ENCODE assay signal across 10 mouse cellular contexts in genomic region chr11:75619133-75619532, GRCm38 (mm10). TPM values are rescaled to one million over a fixed set of nuclear protein-coding genes. Genes with fewer than 3 reads are reported as not detected.
DNase-seq lines count a peak whose midpoint lies in the region; ATAC-seq and TF ChIP-seq lines count a peak whose summit lies in the region.
"Had no signal": no experiment of that assay in that cellular context is flagged by ENCODE, and none has a peak within 500 bp of the region (broad histone marks: within the 10 kb centered on the region; RNA-seq: fewer than 3 reads in every experiment).

No protein-coding gene starts in this region.

- WGBS in intestine, postnatal 0 days: 86% methylated on average over 5 of the region's 5 CpGs
- 85% methylated on average over 5 of the region's 5 CpGs for WGBS in intestine, embryonic 15.5 days

- H3K79me2 ChIP-seq in MEL (ENCODE audit: control insufficient read depth, insufficient read depth, low read length, poor library complexity): no peaks in the 10 kb centered on the region

- TF ChIP-seq CTCF in intestine, postnatal 0 days (IDR thresholded peaks at IDR 0.05; ENCODE audit: low read depth): peak; percentile 63
- TF ChIP-seq CTCF in MEL (IDR thresholded peaks at IDR 0.05 in 2 of 3, conservative IDR thresholded peaks at IDR 0.05 in 1 of 3; ENCODE audit: control insufficient read depth in 1 of 3, insufficient read depth in 1 of 3, low read depth in 2 of 3, low read length in 3 of 3, poor library complexity in 1 of 3, severe bottlenecking in 1 of 3): peak; percentile 53 to 76 (median 61)

- H3K4me2 ChIP-seq in intestine, postnatal 0 days (replicated peaks; ENCODE audit: low read depth): no peak overlapping the region
- no peak overlapping the region for H3K4me2 ChIP-seq in intestine, embryonic 15.5 days (replicated peaks)
- H3K4me2 ChIP-seq: midbrain, embryonic 12.5 days had no signal

- no peak; the same call in 1 of the 2 replicates for TF ChIP-seq RAD21 in MEL (IDR thresholded peaks at IDR 0.05; ENCODE audit: low read depth, low read length)

- H3K36me3 ChIP-seq in intestine, postnatal 0 days (ENCODE audit: control insufficient read depth, insufficient read depth): peaks cover 57% of the 10 kb centered on the region
- H3K36me3 ChIP-seq in intestine, embryonic 15.5 days: peaks cover 44% of the 10 kb centered on the region
- peaks cover 12 to 20% of the 10 kb centered on the region in 2 experiments for H3K36me3 ChIP-seq in MEL (ENCODE audit: control insufficient read depth in 1 of 2, insufficient read depth in 2 of 2, low read length in 2 of 2)

- no peaks in the 10 kb centered on the region for H3K27me3 ChIP-seq in intestine, postnatal 0 days (replicated peaks; ENCODE audit: control insufficient read depth, insufficient read depth, low read length)
- H3K27me3 ChIP-seq in intestine, embryonic 15.5 days (replicated peaks): no peaks in the 10 kb centered on the region
- H3K27me3 ChIP-seq in MEL (ENCODE audit: control insufficient read depth in 1 of 2, insufficient read depth in 2 of 2, low read length in 2 of 2): no peaks in the 10 kb centered on the region
- H3K27me3 ChIP-seq: midbrain, embryonic 12.5 days had no signal

- H3K4me1 ChIP-seq in intestine, postnatal 0 days (replicated peaks; ENCODE audit: control insufficient read depth, insufficient read depth, low read length): no peaks in the 10 kb centered on the region
- H3K4me1 ChIP-seq in intestine, embryonic 15.5 days (replicated peaks): no peaks in the 10 kb centered on the region; the same call in 1 of the 2 replicates
- H3K4me1 ChIP-seq in MEL (ENCODE audit: control insufficient read depth in 1 of 2, insufficient read depth in 2 of 2, low read length in 2 of 2): peaks cover 15 to 17% of the 10 kb centered on the region in 2 experiments
- H3K4me1 ChIP-seq: forebrain, embryonic 10.5 days; midbrain, embryonic 12.5 days had no signal

- no peak overlapping the region for H3K9ac ChIP-seq in intestine, postnatal 0 days (ENCODE audit: low read depth, low read length)
- no peak overlapping the region for H3K9ac ChIP-seq in intestine, embryonic 15.5 days
- H3K9ac ChIP-seq in MEL (ENCODE audit: control insufficient read depth, low read depth, low read length, poor library complexity, severe bottlenecking): no peak overlapping the region
- H3K9ac ChIP-seq: midbrain, embryonic 12.5 days had no signal

- TF ChIP-seq EP300 in MEL (IDR thresholded peaks at IDR 0.05; ENCODE audit: low read depth in 1 of 2, low read length in 2 of 2): no peak

- no peak for ATAC-seq in intestine, postnatal 0 days
- ATAC-seq in intestine, embryonic 15.5 days: no peak

- peak; percentile 24 for DNase-seq in CD4-positive helper T cell, adult 2 months (ENCODE audit: low read depth, low spot score)
- peak; percentile 51 for DNase-seq in MEL (ENCODE audit: low read depth, low spot score)
- DNase-seq in lung, postnatal 14 days: peak; percentile 41
- no peak for DNase-seq in layer of hippocampus, adult 8-10 months (ENCODE audit: low spot score in 2 of 2)
- DNase-seq in left cerebral cortex, adult 18-20 months (ENCODE audit: low spot score in 2 of 2): no peak
- DNase-seq: kidney, postnatal 14 days had no signal

- no peak overlapping the region for H3K4me3 ChIP-seq in intestine, postnatal 0 days (ENCODE audit: low read depth, low read length)
- no peak overlapping the region for H3K4me3 ChIP-seq in intestine, embryonic 15.5 days (replicated peaks)
- no peak overlapping the region for H3K4me3 ChIP-seq in MEL (ENCODE audit: control insufficient read depth in 1 of 2, insufficient read depth in 1 of 2, low read depth in 2 of 2, low read length in 2 of 2)
- H3K4me3 ChIP-seq: forebrain, embryonic 10.5 days; midbrain, embryonic 12.5 days had no signal

- no peak overlapping the region for H3K27ac ChIP-seq in intestine, postnatal 0 days (ENCODE audit: low read depth, low read length)
- H3K27ac ChIP-seq in intestine, embryonic 15.5 days: no peak overlapping the region
- H3K27ac ChIP-seq in MEL (ENCODE audit: control insufficient read depth, low read depth, low read length): no peak overlapping the region
- H3K27ac ChIP-seq: forebrain, embryonic 10.5 days; midbrain, embryonic 12.5 days had no signal

- TF ChIP-seq POLR2A in MEL (IDR thresholded peaks at IDR 0.05; ENCODE audit: control insufficient read depth in 1 of 2, insufficient read depth in 1 of 2, low read depth in 1 of 2, low read length in 2 of 2, poor library complexity in 1 of 2): no peak

- no peaks in the 10 kb centered on the region for H3K9me3 ChIP-seq in intestine, postnatal 0 days (ENCODE audit: control insufficient read depth)
- no peaks in the 10 kb centered on the region for H3K9me3 ChIP-seq in intestine, embryonic 15.5 days
- no peaks in the 10 kb centered on the region for H3K9me3 ChIP-seq in MEL (replicated peaks; ENCODE audit: insufficient read depth, low read length)
- H3K9me3 ChIP-seq: forebrain, embryonic 10.5 days; midbrain, embryonic 12.5 days had no signal

TF ChIP-seq in MEL, 35 proteins besides CTCF, POLR2A, EP300 and RAD21:
- TF ChIP-seq SMC3 (IDR thresholded peaks at IDR 0.05; ENCODE audit: low read depth, low read length) (peak; percentile 44; the same call in 1 of the 2 replicates), ZKSCAN1 (IDR thresholded peaks at IDR 0.05; ENCODE audit: low read depth, low read length) (no peak)
TF ChIP-seq in MEL: peak in this region for 1.

RNA-seq across cellular contexts. Expression of gene Inpp5k, which starts 11.7 kb away (rescaled TPM):
- polyA plus RNA-seq in intestine, postnatal 0 days (2015; fragmentation: Nextera tagmentation; extraction: Ambion mirVana): 20.6 and 23.8 TPM in 2 replicates
- 17.6 and 19.4 TPM in 2 replicates for polyA plus RNA-seq in intestine, embryonic 15.5 days (2015; fragmentation: Nextera tagmentation; extraction: Ambion mirVana)
- 15.2 and 16.4 TPM in 2 replicates for total RNA-seq in MEL (2012; rRNA removed)
- 10 to 100 TPM in 1 of 2 experiments, not detected in 1; 28.7 TPM for polyA plus RNA-seq in MEL (2012; ENCODE audit: insufficient read depth in 1 of 2, insufficient read length in 2 of 2, low read depth in 1 of 2, low replicate concordance in 2 of 2, missing spikeins in 1 of 2)
- 10 to 100 TPM; 45.1 to 54.5 (median 50.2) TPM for total RNA-seq in layer of hippocampus, adult 8-10 months (2022)
- 10 to 100 TPM; 36.1 to 36.6 TPM for total RNA-seq in left cerebral cortex, adult 18-20 months (2021)

RNA-seq across cellular contexts. Expression of gene Myo1c, which starts 31.2 kb away (rescaled TPM):
- 27.7 and 28.3 TPM in 2 replicates for polyA plus RNA-seq in intestine, postnatal 0 days (2015; fragmentation: Nextera tagmentation; extraction: Ambion mirVana)
- 48.6 and 50.0 TPM in 2 replicates for polyA plus RNA-seq in intestine, embryonic 15.5 days (2015; fragmentation: Nextera tagmentation; extraction: Ambion mirVana)
- total RNA-seq in MEL (2012; rRNA removed): 27.0 and 33.2 TPM in 2 replicates
- polyA plus RNA-seq in MEL (2012; ENCODE audit: insufficient read depth in 1 of 2, insufficient read length in 2 of 2, low read depth in 1 of 2, low replicate concordance in 2 of 2, missing spikeins in 1 of 2): 10 to 100 TPM in 1 of 2 experiments, not detected in 1; 45.6 TPM
- total RNA-seq in layer of hippocampus, adult 8-10 months (2022): 10 to 100 TPM; 17.0 to 24.3 (median 20.5) TPM
- 10 to 100 TPM; 20.9 to 25.1 TPM for total RNA-seq in left cerebral cortex, adult 18-20 months (2021)

RNA-seq across cellular contexts. Expression of gene Pitpna, which starts 31.2 kb away (rescaled TPM):
- polyA plus RNA-seq in intestine, postnatal 0 days (2015; fragmentation: Nextera tagmentation; extraction: Ambion mirVana): 160 and 161 TPM in 2 replicates
- polyA plus RNA-seq in intestine, embryonic 15.5 days (2015; fragmentation: Nextera tagmentation; extraction: Ambion mirVana): 92.3 and 102 TPM in 2 replicates
- total RNA-seq in MEL (2012; rRNA removed): 67.8 and 73.1 TPM in 2 replicates
- 100 to 1,000 TPM; 194 to 709 TPM for polyA plus RNA-seq in MEL (2012; ENCODE audit: insufficient read depth in 1 of 2, insufficient read length in 2 of 2, low read depth in 1 of 2, low replicate concordance in 2 of 2, missing spikeins in 1 of 2)
- total RNA-seq in layer of hippocampus, adult 8-10 months (2022): 100 to 1,000 TPM; 264 to 282 (median 275) TPM
- 100 to 1,000 TPM; 330 to 343 TPM for total RNA-seq in left cerebral cortex, adult 18-20 months (2021)

RNA-seq across cellular contexts. Expression of gene Crk, which starts 59.9 kb away (rescaled TPM):
- polyA plus RNA-seq in intestine, postnatal 0 days (2015; fragmentation: Nextera tagmentation; extraction: Ambion mirVana): 64.8 and 64.9 TPM in 2 replicates
- polyA plus RNA-seq in intestine, embryonic 15.5 days (2015; fragmentation: Nextera tagmentation; extraction: Ambion mirVana): 105 and 109 TPM in 2 replicates
- total RNA-seq in MEL (2012; rRNA removed): 68.0 and 68.4 TPM in 2 replicates
- 10 to 100 TPM; 33.8 to 66.2 TPM for polyA plus RNA-seq in MEL (2012; ENCODE audit: insufficient read depth in 1 of 2, insufficient read length in 2 of 2, low read depth in 1 of 2, low replicate concordance in 2 of 2, missing spikeins in 1 of 2)
- 100 to 1,000 TPM; 111 to 128 (median 120) TPM for total RNA-seq in layer of hippocampus, adult 8-10 months (2022)
- 100 to 1,000 TPM; 126 to 132 TPM for total RNA-seq in left cerebral cortex, adult 18-20 months (2021)

Comparison
In these comparisons a context has a peak if more than half of its experiments do, and no peak if none do; other contexts are left out.
1. DNase-seq: peak in CD4-positive helper T cell, adult 2 months (single experiment), MEL (single experiment) and lung, postnatal 14 days (single experiment); none in layer of hippocampus, adult 8-10 months (0 of 2) and left cerebral cortex, adult 18-20 months (0 of 2).